Mouse (Mus musculus) heart, adult 2 months (tissue): ENCODE data around the gene Gpn2. TPM values are rescaled to one million over a fixed set of nuclear protein-coding genes. Genes with fewer than 3 reads are reported as not detected.

Source experiments
- DNase-seq, 2 experiments: peaks; one replicate each; pipeline ENCODE4 v3.0.0; 2021
- H3K27ac ChIP-seq: fragments of 200-600 bp; 2 replicates; pipeline ENCODE4 v1.8.1; 2022
- H3K27me3 ChIP-seq: fragments of 200-500 bp; 2 replicates; pipeline ENCODE4 v1.6.1; 2012; ENCODE audit warnings: mild to moderate bottlenecking, low read length, inconsistent platforms, mixed read lengths; ENCODE audit not compliant: control insufficient read depth, insufficient read depth
- H3K36me3 ChIP-seq: fragments of 200-500 bp; 2 replicates; pipeline ENCODE4 v1.6.1; 2012; ENCODE audit warnings: low read length, inconsistent platforms; ENCODE audit not compliant: control insufficient read depth, insufficient read depth
- H3K4me1 ChIP-seq: fragments of 200-500 bp; 2 replicates; pipeline ENCODE4 v1.6.1; 2011; ENCODE audit warnings: low read length; ENCODE audit not compliant: control insufficient read depth, insufficient read depth
- H3K4me3 ChIP-seq: fragments of 200-600 bp; 2 replicates; pipeline ENCODE4 v1.8.1; 2022
- H3K79me2 ChIP-seq: fragments of 200-500 bp; replicated peaks from 2 replicates; pipeline ENCODE4 v1.6.1; 2012; ENCODE audit warnings: mild to moderate bottlenecking, inconsistent platforms, low read length, moderate library complexity, mixed read lengths; ENCODE audit not compliant: control insufficient read depth, insufficient read depth
- H3K9ac ChIP-seq: fragments of 200-500 bp; 2 replicates; pipeline ENCODE4 v1.6.1; 2012; ENCODE audit warnings: low read depth, mild to moderate bottlenecking, control low read depth, inconsistent platforms, low read length, mixed read lengths
- CTCF ChIP-seq: fragments of 200-600 bp; IDR thresholded peaks from 2 replicates; pipeline ENCODE4 v1.8.1; 2022; ENCODE audit warnings: antibody characterized with exemption, mild to moderate bottlenecking, moderate library complexity
- EP300 ChIP-seq: fragments of 200-500 bp; IDR thresholded peaks from 2 replicates; pipeline ENCODE4 v1.6.1; 2011; ENCODE audit warnings: low read depth, low read length, control low read depth; ENCODE audit not compliant: insufficient read depth
- POLR2A ChIP-seq: fragments of 200-500 bp; IDR thresholded peaks from 2 replicates; pipeline ENCODE4 v1.6.1; 2011; ENCODE audit warnings: mild to moderate bottlenecking, low read depth, low read length, control low read depth; ENCODE audit not compliant: insufficient read depth
- WGBS: fragments of 180-500 bp; shearing (Covaris S2); methylation state at CpG from one replicate; pipeline ENCODE4 v1.1.7; 2018; 5-methylcytosine and 5-hydroxymethylcytosine counted together
- intact Hi-C: fragments of 180-260 bp; cut with DNase I; formaldehyde crosslinking; loops from one replicate; pipeline ENCODE4 v1.15.1; 2025
- polyA plus RNA-seq: library from polyadenylated mRNA; depleted of rRNA; stranded (reverse); fragments of >200 nt; gene quantifications from 2 replicates; pipeline ENCODE4 v1.2.3, GENCODE M21; 2012
- total RNA-seq, 2 experiments: library from RNA; stranded (reverse); gene quantifications; 2 replicates each; pipeline ENCODE4 v1.2.3; 2021

Gene Gpn2
- total and polyA plus RNA-seq, 3 experiments: 6.8 to 12.1 (median 7.3) TPM

GRCm38 (mm10) chr4:133612416-133612815, 28.3 kb downstream of the Gpn2 start:
- H3K4me1 ChIP-seq: peaks cover 17% of the 10 kb centered on the region
- no peak for DNase-seq
- H3K36me3 ChIP-seq: no peaks in the 10 kb centered on the region; the same call in 1 of the 2 replicates
- no peak overlapping the region for H3K27ac ChIP-seq
- H3K9ac ChIP-seq: no peak overlapping the region
- intact Hi-C loops: loop anchor here (5.0 kb wide), 1 partner anchor 35 kb away; no protein-coding TSS in a partner anchor
- H3K27me3 ChIP-seq: no peaks in the 10 kb centered on the region
- no peak overlapping the region for H3K4me3 ChIP-seq
- WGBS: over 99% methylated on average over 7 of the region's 7 CpGs
- H3K79me2 ChIP-seq: no peaks in the 10 kb centered on the region
- peak; percentile 25; the same call in 1 of the 2 replicates for TF ChIP-seq CTCF
- TF ChIP-seq EP300: no peak
- no peak for TF ChIP-seq POLR2A

DNA sequence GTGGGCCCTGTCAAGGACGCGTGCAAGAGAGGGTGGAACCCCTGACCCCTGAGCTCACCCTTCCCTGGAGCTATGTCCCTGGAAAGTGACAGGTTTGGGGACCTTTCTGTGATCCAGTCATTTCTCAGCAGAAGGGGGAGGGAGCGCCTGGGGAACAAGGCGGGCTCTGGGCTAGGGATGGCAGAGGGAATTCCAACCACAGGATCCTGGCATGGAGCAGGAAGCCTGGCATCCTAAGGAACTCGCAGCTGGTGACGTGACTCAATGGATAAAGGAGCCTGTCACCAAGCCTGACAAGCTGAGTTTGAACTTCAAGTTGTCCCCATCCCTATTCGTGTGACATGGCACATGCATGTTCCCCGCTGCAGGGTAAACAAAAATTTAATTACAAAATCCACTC, 28.9 kb downstream of the Gpn2 start:
- intact Hi-C loops: loop anchor here (5.0 kb wide), 1 partner anchor 34 kb away; no protein-coding TSS in a partner anchor
- Histone ChIP-seq H3K27ac (no peak overlapping the region), H3K9ac (no peak overlapping the region), H3K27me3 (no peaks in the 10 kb centered on the region), H3K4me3 (no peak overlapping the region), H3K79me2 (no peaks in the 10 kb centered on the region; the same call in 1 of the 2 replicates), H3K4me1 (peaks cover 17% of the 10 kb centered on the region), H3K36me3 (no peaks in the 10 kb centered on the region; the same call in 1 of the 2 replicates)
- 99% methylated on average over 8 of the region's 8 CpGs for WGBS
- TF ChIP-seq CTCF (no peak), EP300 (no peak), POLR2A (no peak)
- DNase-seq: no peak

DNA sequence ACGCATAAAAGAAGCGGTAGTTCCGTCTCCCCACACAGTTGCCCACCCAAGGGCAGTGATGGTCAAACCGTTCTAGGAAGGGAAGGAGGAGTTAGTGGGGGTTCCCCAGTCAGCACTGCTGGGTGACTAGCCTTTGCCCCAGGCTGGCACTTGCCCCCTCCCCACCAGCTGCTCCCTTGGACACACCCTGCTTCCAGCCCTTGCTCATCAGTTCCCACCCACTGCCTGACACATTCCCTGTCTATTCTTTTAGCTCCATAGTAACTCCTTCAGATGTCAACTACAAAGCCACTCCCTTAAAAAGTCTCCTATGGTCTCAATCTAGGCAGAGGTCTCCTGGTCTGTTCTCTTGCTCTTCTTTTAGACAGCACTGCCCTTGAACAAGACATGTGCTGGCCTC, 29.7 kb downstream of the Gpn2 start:
- peaks cover 17% of the 10 kb centered on the region for H3K4me1 ChIP-seq
- no peak overlapping the region for H3K9ac ChIP-seq
- H3K27ac ChIP-seq: peak overlapping the region; percentile 26; the same call in 1 of the 2 replicates
- intact Hi-C loops: loop anchor here (5.0 kb wide), 1 partner anchor 33 kb away; no protein-coding TSS in a partner anchor
- H3K79me2 ChIP-seq: no peaks in the 10 kb centered on the region; the same call in 1 of the 2 replicates
- TF ChIP-seq EP300: no peak
- no peak for TF ChIP-seq POLR2A
- TF ChIP-seq CTCF: no peak
- no peak overlapping the region for H3K4me3 ChIP-seq
- DNase-seq: no peak
- 89% methylated on average over 4 of the region's 4 CpGs for WGBS
- H3K36me3 ChIP-seq: no peaks in the 10 kb centered on the region; the same call in 1 of the 2 replicates
- H3K27me3 ChIP-seq: no peaks in the 10 kb centered on the region

- no peak for TF ChIP-seq POLR2A
- no peak for TF ChIP-seq EP300
- TF ChIP-seq CTCF: no peak
- H3K27ac ChIP-seq: peak overlapping the region; percentile 26; the same call in 1 of the 2 replicates
- peaks cover 17% of the 10 kb centered on the region for H3K4me1 ChIP-seq
- H3K4me3 ChIP-seq: no peak overlapping the region
- H3K27me3 ChIP-seq: no peaks in the 10 kb centered on the region
- intact Hi-C loops: loop anchor here (5.0 kb wide), 1 partner anchor 33 kb away; no protein-coding TSS in a partner anchor
- H3K9ac ChIP-seq: no peak overlapping the region
- no peaks in the 10 kb centered on the region; the same call in 1 of the 2 replicates for H3K36me3 ChIP-seq
- peak in 1 of 2 experiments; percentile 62 for DNase-seq
- WGBS: 52% methylated on average over 8 of the region's 8 CpGs
- no peaks in the 10 kb centered on the region; the same call in 1 of the 2 replicates for H3K79me2 ChIP-seq
Observed at GRCm38 (mm10) chr4:133614274-133614761, 30.2 kb downstream of the Gpn2 start.

GRCm38 (mm10) chr4:133615416-133615815, 31.3 kb downstream of the Gpn2 start:
- Histone ChIP-seq H3K4me1 (peaks cover 24% of the 10 kb centered on the region), H3K9ac (no peak overlapping the region), H3K79me2 (no peaks in the 10 kb centered on the region; the same call in 1 of the 2 replicates), H3K27ac (peak overlapping the region; percentile 38; the same call in 1 of the 2 replicates), H3K36me3 (no peaks in the 10 kb centered on the region; the same call in 1 of the 2 replicates), H3K27me3 (no peaks in the 10 kb centered on the region), H3K4me3 (no peak overlapping the region)
- 45% methylated on average over 10 of the region's 10 CpGs for WGBS
- no peak for DNase-seq
- intact Hi-C loops: no loop called here
- no peak for TF ChIP-seq POLR2A
- 0 out of 2 replicates have a peak, but pooled peaks have one; percentile 27 for TF ChIP-seq EP300

DNA sequence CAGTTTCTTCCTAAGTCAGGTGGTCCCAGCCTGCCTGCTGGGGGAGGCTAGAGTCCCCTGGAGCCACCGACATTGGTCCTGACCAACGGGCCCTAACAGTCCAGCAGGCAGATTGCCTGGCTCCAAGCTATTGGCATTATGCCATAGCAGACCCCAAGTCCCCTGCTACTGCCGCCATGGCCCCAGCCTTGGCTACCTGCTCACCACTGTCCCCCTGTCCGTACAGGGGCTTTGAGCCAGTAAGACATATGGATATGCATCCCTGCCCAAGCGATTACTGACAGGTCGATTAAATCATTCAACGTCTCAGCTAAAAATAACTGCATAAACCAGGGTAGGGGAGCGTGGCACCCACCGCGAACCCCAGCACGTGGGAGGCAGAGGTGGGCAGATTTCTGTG, 33.8 kb downstream of the Gpn2 start:
- Histone ChIP-seq H3K27me3 (no peaks in the 10 kb centered on the region), H3K4me1 (peaks cover 30% of the 10 kb centered on the region), H3K79me2 (no peaks in the 10 kb centered on the region; the same call in 1 of the 2 replicates), H3K36me3 (peaks cover 2% of the 10 kb centered on the region), H3K4me3 (no peak overlapping the region), H3K9ac (no peak overlapping the region), H3K27ac (no peak overlapping the region)
- DNase-seq: no peak
- 84% methylated on average over 11 of the region's 11 CpGs for WGBS
- TF ChIP-seq POLR2A (no peak), CTCF (no peak), EP300 (no peak)
- intact Hi-C loops: no loop called here
